Mouse (Mus musculus) midbrain, embryonic 14.5 days (tissue): ENCODE measurements at regions not wholly inside any gene's neighbourhood (a gene's known extent, or its start where the extent isn't known, plus 50 kb on each side); places are given as distances from the start of the nearest gene placed in this dataset.

Experiments used
- ATAC-seq: fragments of 200-750 bp; cut with Nextera tagmentation; 2 replicates; pipeline ENCODE4 v1.8.0; 2017; ENCODE audit warnings: moderate number of reproducible peaks, moderate library complexity; ENCODE audit not compliant: low FRiP score, low TSS enrichment
- DNase-seq: peaks from one replicate; pipeline ENCODE4 v3.0.0-alpha.2; 2015
- H3K27ac ChIP-seq: fragments of 300-500 bp; sonication (generic); replicated peaks from 2 replicates; pipeline ENCODE4 v1.5.1; 2014; ENCODE audit warnings: mild to moderate bottlenecking, low read depth, low read length, moderate library complexity
- H3K27me3 ChIP-seq: fragments of 300-500 bp; sonication (generic); 2 replicates; pipeline ENCODE4 v1.6.1; 2014; ENCODE audit warnings: low read length, control low read depth, mixed read lengths; ENCODE audit not compliant: control insufficient read depth, insufficient read depth
- H3K36me3 ChIP-seq: fragments of 300-500 bp; sonication (generic); 2 replicates; pipeline ENCODE4 v1.6.1; 2014; ENCODE audit warnings: low read length, control low read depth; ENCODE audit not compliant: control insufficient read depth, insufficient read depth
- H3K4me1 ChIP-seq: fragments of 300-500 bp; sonication (generic); 2 replicates; pipeline ENCODE4 v1.6.1; 2014; ENCODE audit warnings: mild to moderate bottlenecking, antibody characterized with exemption, low read length, control low read depth; ENCODE audit not compliant: control insufficient read depth, insufficient read depth
- H3K4me2 ChIP-seq: fragments of 300-500 bp; sonication (generic); 2 replicates; pipeline ENCODE4 v1.6.1; 2014; ENCODE audit warnings: mild to moderate bottlenecking, low read length, moderate library complexity
- H3K4me3 ChIP-seq: fragments of 300-500 bp; sonication (generic); replicated peaks from 2 replicates; pipeline ENCODE4 v1.5.1; 2014; ENCODE audit warnings: low read depth, low read length
- H3K9ac ChIP-seq: fragments of 300-500 bp; sonication (generic); replicated peaks from 2 replicates; pipeline ENCODE4 v1.6.1; 2014; ENCODE audit warnings: mild to moderate bottlenecking, low read length, moderate library complexity
- H3K9me3 ChIP-seq: fragments of 300-500 bp; sonication (generic); 2 replicates; pipeline ENCODE4 v1.6.1; 2016; ENCODE audit warnings: low read length, control low read depth, mixed read lengths; ENCODE audit not compliant: control insufficient read depth
- WGBS: fragments of 180-500 bp; shearing (Covaris S2); extraction: QIAGEN DNeasy Blood & Tissue Kit; methylation state at CpG from one replicate; pipeline ENCODE4 v1.1.7; 2014; 5-methylcytosine and 5-hydroxymethylcytosine counted together

DNA sequence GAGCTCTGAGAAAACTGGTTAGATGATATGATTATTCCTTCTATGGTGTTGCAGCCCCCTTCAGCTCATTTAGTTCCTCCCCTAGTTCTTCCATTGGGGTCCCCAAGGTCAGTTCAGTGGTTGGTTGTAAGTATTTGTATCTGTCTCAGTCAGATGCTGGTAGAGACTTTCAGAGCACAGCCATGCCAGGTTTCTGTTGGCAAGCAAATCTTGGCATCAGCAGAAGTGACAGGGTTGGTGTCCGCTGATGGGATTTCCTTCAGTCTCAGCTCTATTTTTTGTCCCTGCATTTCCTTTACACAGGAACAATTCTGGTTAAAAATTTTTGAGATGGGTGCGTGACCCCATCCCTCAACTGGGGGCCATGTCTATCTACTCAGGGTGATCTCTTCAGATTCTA, 55.3 kb upstream of the Spaca1 start:
- WGBS: 97% methylated on average over 2 of the region's 2 CpGs
- Histone ChIP-seq H3K9me3 (peaks cover 8% of the 10 kb centered on the region), H3K27ac (no peak overlapping the region), H3K36me3 (no peaks in the 10 kb centered on the region), H3K4me2 (no peak overlapping the region), H3K9ac (no peak overlapping the region), H3K4me1 (no peaks in the 10 kb centered on the region), H3K4me3 (no peak overlapping the region), H3K27me3 (no peaks in the 10 kb centered on the region)
- ATAC-seq (no peak), DNase-seq (no peak)

GRCm38 (mm10) chr4:34114323-34114722, 64.3 kb upstream of the Spaca1 start:
- H3K4me1 ChIP-seq: no peaks in the 10 kb centered on the region
- WGBS: 76% methylated on average over 6 of the region's 6 CpGs
- no peaks in the 10 kb centered on the region for H3K27me3 ChIP-seq
- DNase-seq (no peak), ATAC-seq (no peak)
- no peaks in the 10 kb centered on the region for H3K9me3 ChIP-seq
- H3K4me2 ChIP-seq: no peak overlapping the region
- H3K4me3 ChIP-seq: no peak overlapping the region
- H3K36me3 ChIP-seq: no peaks in the 10 kb centered on the region
- no peak overlapping the region for H3K9ac ChIP-seq
- H3K27ac ChIP-seq: no peak overlapping the region

DNA sequence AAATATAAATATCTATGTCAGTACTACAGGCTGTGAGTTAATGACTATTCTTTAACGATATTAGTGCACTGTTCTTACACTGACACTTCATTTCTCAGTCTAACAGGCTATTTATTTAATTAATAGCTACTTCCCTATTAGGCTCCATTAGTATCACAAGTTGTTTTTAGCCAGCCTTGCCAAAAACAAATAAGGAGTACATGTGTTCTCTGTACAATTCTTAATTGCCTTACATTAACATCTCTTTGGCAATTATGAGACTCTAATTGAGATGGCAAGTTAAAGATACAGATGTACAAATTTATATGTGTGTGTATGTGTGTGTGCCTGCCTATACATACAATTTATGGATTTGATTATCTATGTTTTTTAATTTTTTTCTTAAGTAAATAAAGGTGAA, 67.1 kb upstream of the Spaca1 start:
- Histone ChIP-seq H3K36me3 (no peaks in the 10 kb centered on the region), H3K27me3 (no peaks in the 10 kb centered on the region), H3K9me3 (no peaks in the 10 kb centered on the region), H3K4me2 (no peak overlapping the region), H3K4me3 (no peak overlapping the region), H3K9ac (no peak overlapping the region), H3K27ac (no peak overlapping the region), H3K4me1 (no peaks in the 10 kb centered on the region)
- 87% methylated on average over 1 of the region's 1 CpGs for WGBS
- DNase-seq (no peak), ATAC-seq (no peak)

DNA sequence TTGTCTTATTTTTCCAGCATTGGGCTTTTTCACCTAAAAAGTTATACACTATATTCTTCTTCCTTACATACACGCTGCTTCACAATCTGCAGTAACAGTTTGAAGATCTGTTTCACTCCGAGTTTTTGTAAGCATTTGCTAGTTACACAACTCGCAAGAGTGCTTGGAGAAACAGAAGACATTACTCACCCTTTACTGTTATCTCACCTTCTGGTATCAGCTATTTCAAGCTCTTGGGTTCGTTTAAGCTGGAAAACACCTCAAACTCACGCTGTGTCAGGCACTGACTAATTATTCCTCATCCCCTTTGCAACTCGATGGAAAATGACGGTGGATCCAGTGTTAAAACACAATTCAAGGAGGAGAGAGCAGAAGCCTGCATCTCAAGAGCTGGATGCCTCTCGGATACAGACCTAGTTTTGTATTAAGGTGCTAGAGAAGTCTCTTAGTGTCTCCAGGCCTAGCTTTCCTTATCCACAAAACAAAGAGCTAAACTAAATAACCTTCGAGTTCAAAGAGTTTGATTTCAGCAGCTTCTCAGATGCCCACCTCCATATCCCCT, 73.0 kb upstream of the Spaca1 start:
- no peak for DNase-seq
- Histone ChIP-seq H3K36me3 (no peaks in the 10 kb centered on the region), H3K4me1 (no peaks in the 10 kb centered on the region), H3K4me2 (no peak overlapping the region), H3K27ac (no peak overlapping the region), H3K27me3 (no peaks in the 10 kb centered on the region), H3K4me3 (no peak overlapping the region), H3K9ac (no peak overlapping the region), H3K9me3 (no peaks in the 10 kb centered on the region)
- ATAC-seq: no peak
- WGBS: 89% methylated on average over 9 of the region's 9 CpGs

GRCm38 (mm10) chr4:34128224-34128623, 78.2 kb upstream of the Spaca1 start:
- Histone ChIP-seq H3K4me2 (no peak overlapping the region), H3K27ac (no peak overlapping the region), H3K4me3 (no peak overlapping the region), H3K9me3 (no peaks in the 10 kb centered on the region), H3K9ac (no peak overlapping the region), H3K27me3 (no peaks in the 10 kb centered on the region), H3K4me1 (no peaks in the 10 kb centered on the region), H3K36me3 (no peaks in the 10 kb centered on the region)
- WGBS: 45% methylated on average over 4 of the region's 4 CpGs
- no peak for ATAC-seq
- DNase-seq: peak; percentile 49

GRCm38 (mm10) chr4:34146133-34146867, 96.3 kb upstream of the Spaca1 start:
- Histone ChIP-seq H3K4me3 (no peak overlapping the region), H3K27ac (no peak overlapping the region), H3K4me1 (no peaks in the 10 kb centered on the region), H3K36me3 (no peaks in the 10 kb centered on the region), H3K27me3 (no peaks in the 10 kb centered on the region), H3K9me3 (no peaks in the 10 kb centered on the region), H3K4me2 (no peak overlapping the region), H3K9ac (no peak overlapping the region)
- DNase-seq (no peak), ATAC-seq (no peak)
- 85% methylated on average over 2 of the region's 2 CpGs for WGBS

DNA sequence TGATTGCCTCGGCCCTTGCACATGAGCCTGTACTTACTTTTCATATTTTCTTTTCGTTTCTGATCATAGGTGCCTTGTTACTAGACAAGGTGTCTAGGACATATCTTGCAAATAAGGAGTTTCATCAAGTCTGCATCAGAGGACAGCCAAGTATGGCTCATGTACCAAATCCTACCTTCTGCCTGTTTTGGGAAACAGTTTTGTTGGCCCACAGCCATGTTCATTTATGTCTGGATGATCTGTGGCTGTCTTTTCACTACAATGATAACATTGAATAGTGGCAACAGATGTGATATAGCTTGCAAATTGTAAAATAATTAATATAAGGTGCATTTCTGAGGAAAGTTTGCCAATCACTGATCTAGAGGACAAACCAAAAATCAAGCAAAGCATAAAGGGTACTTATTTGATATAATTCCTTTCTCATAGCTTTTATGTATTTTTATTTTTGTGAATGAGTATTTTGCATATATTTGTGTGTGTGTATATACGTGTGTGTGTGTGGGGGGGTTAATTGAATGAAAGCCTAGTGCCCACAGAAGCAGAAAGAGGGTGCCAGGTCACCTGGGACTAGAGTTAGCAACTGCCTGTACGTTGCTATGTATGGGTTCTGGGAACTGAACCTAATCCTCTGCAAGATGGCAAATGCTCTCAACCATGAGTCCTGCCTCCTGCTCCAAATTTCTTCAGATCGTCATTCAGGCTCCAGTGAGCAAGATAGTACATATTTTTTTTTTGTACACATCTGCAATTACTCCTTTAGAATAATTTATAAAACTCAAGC, 99.2 kb upstream of the Spaca1 start:
- Histone ChIP-seq H3K9me3 (no peaks in the 10 kb centered on the region), H3K27me3 (no peaks in the 10 kb centered on the region), H3K4me2 (no peak overlapping the region), H3K27ac (no peak overlapping the region), H3K36me3 (no peaks in the 10 kb centered on the region), H3K4me3 (no peak overlapping the region), H3K4me1 (0 out of 2 replicates have a peak, but pooled peaks cover 3% of the 10 kb centered on the region), H3K9ac (no peak overlapping the region)
- ATAC-seq (no peak), DNase-seq (no peak)
- WGBS: 72% methylated on average over 5 of the region's 5 CpGs

GRCm38 (mm10) chr4:34151605-34152347, 101.8 kb upstream of the Spaca1 start:
- Histone ChIP-seq H3K4me3 (no peak overlapping the region), H3K9ac (no peak overlapping the region), H3K9me3 (no peaks in the 10 kb centered on the region), H3K27me3 (no peaks in the 10 kb centered on the region), H3K4me2 (no peak overlapping the region), H3K36me3 (no peaks in the 10 kb centered on the region), H3K27ac (no peak overlapping the region), H3K4me1 (0 out of 2 replicates have a peak, but pooled peaks cover 3% of the 10 kb centered on the region)
- ATAC-seq (no peak), DNase-seq (peak; percentile 31)
- 57% methylated on average over 10 of the region's 10 CpGs for WGBS
